Mouse (Mus musculus) MEL-GATA-1-ER (cell line): ENCODE data around the gene Arhgap5.
"Not testable (repeated sequence)": the region's sequence is repeated elsewhere in the genome, so short reads cannot be mapped to it uniquely, and the experiment has no call there.

Experiments used
- DNase-seq: peaks from one replicate; pipeline ENCODE4 v3.0.0-alpha.2; 2012; ENCODE audit warnings: low read depth; ENCODE audit errors: extremely low read depth

Arhgap5 gene

DNA sequence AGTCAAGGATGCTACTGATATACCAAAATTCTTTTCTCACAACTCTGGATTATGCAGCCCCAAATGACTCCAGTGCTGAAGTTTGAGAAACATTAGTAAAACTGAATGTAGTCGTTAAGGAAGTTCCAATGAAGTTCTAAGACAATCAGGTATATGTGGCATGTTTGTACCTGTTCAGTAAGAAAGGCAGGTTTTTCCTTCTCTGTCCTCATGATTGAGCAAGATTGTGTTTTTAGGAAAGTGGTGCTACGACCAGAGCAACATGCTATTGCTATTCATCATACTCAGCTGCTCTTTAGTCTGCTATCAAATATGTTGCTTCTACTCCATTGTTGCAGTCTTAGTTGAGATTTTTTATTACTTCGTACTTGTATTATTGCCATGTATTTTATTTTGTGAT is 26.0 kb downstream of the Arhgap5 start:
- DNase-seq, result no peak

DNA sequence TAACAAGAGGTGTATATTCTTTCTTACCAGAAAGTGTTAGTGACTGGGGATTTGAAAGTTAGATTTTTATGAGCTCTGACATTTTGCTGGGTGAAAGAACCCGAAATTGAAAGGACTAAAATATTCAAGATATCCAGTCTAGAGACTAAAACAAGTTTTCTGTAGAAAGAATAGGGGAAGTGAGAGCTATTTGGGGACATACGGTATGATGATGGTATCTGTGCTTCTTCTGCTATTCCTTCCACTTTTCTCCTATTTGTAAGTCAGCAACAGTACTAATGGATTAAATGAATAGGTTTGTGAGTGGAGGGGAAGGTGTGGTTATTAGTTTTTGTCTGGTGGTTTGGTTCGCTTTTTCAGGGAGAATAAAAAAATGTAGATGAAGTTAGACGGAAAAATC is 37.5 kb downstream of the Arhgap5 start:
- peak; percentile 53 for DNase-seq

DNA sequence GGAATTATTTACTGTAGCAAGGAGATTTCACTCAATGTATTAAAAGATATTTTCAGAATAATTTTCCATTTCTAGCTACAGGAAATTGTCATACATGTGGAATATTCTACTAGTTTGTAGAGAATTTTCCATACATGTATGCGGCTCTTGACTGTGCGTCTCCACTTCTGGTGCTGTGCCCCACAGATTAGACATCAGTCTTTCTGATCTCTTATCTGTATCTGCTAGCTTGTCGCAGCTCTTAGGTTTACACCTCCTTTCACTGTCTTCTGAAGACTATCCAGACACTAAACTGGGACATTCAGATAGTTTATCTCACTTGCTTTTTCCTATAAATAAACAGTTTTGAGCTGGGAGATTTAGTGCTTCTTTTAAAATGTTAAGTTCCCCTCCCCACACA is 40.8 kb downstream of the Arhgap5 start:
- DNase-seq, result no peak

DNA sequence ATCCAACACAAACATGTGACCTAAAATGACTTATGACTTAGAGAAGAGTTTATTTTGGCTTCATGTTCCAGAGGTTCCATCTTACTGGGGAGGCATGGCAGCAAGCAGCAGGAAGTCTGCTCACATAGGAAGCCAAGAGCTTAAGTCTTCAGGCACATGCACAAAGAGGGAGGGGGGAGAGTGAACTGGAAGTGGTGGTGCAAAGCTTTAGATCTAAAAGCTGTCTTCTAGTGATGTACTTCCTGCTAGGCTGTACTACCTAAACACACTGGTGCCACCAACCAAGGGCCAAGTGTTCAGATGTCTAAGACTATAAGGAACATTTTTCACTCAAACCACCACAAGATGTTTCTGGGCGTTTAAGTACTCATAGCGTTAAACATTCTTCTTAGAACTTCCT is 48.3 kb downstream of the Arhgap5 start:
- no peak for DNase-seq

DNA sequence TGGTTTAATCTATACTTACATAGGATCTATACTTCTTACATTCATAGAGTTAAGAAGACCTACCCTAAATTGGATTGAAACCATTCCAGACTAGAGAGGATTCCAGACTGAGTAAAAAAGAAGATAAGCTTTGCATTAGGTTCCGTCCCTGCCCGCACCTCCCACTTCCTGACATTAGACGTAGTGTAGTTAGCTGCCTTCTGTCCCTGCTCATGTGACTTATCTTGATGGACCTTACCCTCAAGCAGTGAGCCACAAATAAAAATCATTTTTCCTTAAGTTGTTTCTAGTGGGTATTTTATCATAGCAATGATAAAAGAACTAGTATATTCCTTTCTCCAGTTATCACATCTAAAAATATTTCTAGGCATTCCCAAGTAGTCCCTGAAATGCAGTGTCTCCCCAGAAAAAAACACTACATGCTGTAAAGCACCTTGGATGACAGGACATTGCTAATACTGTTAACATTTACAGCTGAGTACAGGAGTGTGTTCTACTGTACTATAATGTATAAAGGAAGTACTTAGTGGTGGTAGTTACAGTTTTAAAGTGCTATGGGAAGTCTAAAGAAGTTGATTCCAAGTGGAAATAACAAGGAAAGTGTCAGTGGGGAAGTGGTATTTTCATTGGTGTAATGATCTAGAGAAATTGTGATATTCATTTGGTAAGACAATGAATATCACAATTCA is 51.6 kb downstream of the Arhgap5 start:
- DNase-seq, result no peak

DNA sequence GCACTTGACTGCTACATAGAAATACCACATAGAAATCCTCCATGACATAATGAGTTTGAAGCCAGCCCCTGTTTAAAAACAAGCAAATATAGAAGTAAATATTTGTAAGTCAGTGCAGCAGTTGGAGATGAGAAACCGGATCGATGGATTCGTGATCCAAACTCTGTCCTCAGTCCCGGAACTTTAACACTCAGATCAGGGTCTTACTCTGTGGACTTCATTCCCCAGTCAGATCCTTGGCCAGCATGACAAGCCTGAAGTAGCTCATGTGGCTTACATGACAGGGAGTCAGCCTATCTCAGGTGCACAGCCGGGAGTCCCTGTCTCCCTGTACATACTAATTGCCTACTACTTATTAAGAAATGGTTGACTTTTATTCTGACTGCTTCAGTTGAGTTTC is 61.9 kb downstream of the Arhgap5 start:
- no peak for DNase-seq

DNA sequence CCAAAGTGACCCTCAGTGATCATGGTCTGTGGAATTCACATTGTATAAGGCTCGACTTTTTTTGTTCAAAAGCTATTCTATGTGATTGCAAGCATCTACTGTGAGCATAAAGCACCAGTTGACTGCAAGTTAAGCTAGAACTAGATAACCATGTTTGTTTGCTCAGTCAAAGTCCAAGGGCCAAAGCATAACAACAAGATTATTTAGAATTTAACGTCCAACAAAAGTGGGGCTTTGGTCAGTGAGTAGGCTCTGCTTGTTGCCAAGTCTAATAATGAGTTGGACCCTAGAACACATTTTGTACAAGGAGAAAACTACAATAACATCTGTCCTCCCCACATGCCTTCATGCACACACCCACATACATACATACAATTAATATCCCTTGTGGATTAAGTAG is 69.6 kb downstream of the Arhgap5 start:
- no peak for DNase-seq

DNA sequence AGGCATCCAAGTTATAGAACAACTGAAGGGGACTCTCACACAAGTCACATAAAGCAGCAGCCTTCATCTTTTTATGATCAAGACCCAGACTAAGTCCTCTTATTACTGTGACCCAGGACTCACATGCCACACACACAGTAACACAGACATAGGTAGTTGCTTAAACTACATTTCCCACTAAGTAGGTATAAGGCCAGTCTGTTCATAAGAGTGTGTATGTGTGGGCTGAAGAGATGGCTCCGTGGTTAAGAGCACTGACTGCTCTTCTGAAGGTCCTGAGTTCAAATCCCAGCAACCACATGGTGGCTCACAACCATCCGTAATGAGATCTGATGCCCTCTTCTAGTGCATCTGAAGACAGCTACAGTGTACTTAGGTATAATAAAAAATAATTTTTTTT is 82.7 kb downstream of the Arhgap5 start:
- DNase-seq, result not testable (repeated sequence)

DNA sequence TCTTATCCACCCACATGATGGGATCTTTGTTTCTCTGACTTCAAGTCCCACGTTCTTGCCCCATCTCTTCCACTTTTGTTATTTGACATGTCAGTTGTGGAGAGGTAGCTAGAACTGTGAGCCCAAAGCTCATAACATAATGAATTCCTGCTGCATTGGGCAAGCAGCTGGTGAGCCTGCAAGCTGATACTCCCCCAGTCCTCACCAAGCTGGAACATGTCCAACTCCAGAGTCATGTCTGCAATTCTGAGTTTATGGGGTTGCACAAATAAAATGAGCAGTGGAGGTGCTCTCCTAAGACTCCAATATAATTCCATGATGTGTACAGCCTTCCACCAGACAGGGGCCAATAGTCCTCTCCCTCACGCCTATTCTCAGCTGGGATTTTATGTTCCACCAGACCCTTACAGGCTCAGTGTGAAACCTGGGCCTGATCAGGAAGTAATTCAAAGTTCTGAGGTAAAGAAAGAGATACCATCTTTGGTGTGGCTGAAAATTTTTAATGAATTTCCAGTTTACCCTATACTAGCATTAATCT is 83.8 kb downstream of the Arhgap5 start:
- no peak for DNase-seq

DNA sequence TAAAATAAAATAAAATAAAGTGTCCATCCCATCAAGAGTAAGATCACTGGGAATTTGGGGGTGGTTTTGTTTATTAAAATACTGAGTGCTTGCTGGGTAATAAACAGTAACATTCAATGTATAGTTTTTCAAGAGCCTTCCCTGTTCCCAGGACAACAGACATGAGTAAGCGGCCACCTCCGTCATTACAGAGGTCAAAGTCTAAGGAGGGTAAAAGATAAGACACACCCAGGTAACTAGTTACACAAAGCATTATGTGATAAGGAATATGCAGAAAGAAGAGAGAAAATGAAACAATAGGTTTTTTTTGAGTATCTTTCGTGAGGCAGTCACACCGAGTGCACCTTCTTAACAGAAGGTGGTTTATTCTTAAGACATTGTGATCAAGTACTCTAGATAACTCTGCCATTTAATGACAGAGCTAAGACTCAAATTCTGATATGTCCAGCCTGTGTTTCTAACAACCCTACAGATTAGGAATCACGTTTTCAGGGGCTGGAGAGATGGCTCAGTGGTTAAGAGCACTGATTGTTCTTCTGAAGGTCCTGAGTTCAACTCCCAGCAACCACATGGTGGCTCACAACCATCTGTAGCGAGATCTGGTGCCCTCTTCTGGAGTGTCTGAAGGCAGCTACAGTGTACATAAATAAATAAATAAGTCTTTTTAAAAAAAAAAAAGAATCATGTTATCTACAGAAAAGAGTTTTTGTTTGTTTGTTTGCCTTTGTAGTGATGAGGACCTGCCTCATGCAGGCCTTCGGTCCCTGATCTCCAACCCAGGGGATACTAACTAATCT is 91.8 kb downstream of the Arhgap5 start:
- DNase-seq, result no peak

DNA sequence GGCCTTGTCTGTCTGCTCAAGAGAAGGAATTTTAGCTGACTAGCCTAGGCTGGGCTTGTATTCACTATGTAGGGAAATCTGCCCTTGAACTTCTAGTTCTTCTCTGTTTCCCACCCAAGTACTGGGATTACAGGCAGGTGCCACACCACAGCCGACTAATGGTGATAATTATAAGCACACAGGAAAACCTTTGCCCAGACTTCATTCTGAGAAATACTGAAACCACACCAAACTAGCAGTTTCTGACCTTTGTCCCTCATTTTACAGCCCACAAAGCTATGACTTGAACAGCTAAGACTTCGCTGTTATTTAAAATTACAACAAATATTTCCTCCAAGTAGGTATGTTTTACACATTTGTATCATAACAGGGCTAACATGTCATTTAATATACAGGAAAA is 98.7 kb downstream of the Arhgap5 start:
- no peak for DNase-seq

DNA sequence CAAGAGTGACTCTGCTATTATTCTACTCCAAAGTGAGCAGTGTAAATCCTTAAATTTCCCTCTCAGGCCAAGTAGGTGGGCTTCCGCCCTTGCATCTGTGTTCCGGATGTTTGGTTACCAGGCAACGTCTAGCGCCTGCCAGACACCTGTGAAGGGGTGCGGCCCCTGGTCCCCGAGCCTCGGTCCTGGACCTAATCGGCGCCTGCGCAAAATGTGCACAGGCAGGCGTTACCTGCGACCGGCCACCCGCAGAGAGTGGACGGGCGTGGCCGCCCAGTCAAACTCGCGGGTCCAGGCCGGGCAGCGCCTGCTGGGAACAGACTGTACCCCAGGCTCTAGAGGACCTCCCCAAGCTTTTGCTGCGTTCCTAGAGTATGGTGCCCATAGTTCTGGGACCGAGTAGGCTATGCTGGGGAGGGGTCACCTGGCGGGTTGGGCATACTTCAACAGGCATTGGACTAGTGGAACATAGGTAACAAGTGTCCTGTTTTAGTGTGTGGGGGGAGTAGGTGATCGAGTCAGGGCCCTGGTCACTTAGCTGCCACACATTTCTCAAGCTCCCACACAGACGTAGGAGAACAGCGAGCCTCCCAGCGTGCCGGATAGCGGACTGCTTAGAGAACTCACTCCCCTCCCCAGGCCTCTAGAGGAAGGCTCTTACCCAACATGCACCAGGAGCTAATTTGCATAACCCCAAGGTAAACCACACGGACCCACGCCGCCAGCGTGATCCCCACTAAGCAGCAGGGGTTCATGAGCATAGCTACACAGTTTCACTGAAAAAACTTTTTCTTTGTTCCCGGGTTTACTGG is 99.3 kb downstream of the Arhgap5 start:
- DNase-seq, result peak; percentile 86

DNA sequence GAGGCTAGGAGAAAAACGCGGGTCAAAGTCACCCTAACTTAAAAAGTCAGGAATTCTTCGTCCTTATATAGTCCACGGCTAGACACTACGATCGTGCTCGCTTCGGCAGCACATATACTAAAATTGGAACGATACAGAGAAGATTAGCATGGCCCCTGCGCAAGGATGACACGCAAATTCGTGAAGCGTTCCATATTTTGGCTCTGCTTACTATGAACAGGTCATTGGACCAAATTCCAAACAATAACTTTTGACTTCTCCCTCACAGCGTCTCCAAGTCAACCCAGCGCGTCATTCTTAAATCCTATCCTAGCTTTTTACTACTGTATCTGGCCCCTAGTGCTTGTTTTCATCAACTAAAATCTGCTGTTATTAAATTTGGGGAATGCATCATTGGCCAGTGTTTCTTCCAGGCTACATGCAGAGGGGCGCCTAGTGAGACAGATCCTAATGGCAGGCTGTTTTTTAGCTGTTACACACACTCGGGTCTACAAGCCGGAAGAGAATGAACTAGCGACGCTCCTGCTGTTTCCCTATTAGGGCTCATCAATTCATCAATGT is 100.0 kb downstream of the Arhgap5 start:
- peak; percentile 77 for DNase-seq

DNA sequence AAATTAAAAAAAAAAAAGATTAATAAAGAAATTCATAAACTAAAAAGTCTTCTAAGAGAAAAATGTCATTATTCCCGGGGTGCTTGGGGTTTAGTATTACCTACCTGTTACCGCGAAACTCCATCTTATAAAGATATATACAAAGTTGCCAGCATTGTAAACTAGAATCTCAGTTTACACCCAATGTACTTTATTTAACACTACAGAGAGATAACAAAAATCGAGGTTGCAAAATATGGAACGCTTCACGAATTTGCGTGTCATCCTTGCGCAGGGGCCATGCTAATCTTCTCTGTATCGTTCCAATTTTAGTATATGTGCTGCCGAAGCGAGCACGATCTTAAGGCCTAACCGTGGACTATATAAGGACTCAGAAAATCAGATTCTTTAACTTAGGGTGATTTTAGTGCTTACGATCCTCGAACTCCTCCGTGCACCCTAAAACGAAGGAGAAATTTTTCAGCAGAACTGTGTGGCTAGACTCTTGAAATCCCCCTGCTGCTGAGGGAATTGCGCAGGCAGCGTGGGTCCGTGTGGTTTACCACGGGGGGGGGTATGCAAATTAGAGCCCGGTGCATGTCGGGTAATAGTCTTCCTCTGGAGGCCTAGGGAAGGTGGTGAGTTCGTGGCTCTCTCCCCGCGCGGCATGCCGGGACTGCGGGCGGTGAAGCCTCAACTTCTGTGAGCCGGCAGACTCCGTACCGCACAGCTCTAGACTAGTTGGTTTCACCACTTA is 100.7 kb downstream of the Arhgap5 start:
- DNase-seq, result peak; percentile 83

DNA sequence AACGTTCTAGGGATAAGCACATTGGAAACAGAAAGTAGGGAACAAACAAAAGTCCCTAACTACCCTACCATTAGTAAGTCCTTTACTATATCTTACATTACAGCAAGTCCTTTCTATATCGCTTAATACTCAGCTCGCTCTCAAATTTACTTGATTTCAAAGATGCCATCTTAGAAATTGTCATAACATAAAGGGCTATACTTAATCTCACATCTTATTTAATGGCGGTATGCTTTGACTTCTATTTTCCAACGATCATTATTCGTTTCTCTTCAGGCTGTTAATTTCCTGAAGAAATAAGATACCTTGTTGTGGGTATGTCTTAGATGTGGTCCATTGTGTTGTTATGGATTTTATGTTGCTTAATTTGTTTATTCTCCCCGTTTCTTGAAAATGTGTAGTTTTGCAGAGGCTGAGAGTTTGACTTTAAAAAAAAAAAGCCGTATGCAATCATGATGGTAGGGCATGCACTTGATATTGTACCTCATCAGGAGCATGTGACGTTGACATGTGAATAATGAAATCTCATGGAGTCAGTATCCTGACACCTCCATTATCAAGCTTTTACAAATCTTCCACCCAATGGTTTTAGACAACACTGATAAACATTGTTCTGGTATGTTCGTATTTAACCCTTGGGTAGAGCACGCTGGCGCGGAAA is 101.3 kb downstream of the Arhgap5 start:
- no peak for DNase-seq

DNA sequence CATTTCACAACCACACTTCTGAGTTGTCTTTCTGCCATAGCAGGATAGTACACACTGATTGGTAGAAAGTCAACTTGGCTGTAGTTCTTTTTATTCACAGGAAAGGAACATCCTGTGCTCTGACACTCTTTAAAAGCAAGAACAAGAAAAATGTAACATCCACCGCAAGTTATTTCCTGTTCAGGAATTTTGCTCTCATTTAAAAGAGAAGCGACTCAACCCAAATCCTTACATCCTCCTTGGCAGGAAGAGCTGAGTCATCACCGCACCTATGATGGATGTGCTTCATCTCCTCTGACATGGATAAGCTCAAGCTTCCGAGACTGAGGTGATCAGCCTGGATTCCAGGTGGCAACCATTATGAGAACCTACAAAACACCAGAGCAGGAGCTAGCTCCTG is 103.6 kb downstream of the Arhgap5 start:
- no peak for DNase-seq

DNA sequence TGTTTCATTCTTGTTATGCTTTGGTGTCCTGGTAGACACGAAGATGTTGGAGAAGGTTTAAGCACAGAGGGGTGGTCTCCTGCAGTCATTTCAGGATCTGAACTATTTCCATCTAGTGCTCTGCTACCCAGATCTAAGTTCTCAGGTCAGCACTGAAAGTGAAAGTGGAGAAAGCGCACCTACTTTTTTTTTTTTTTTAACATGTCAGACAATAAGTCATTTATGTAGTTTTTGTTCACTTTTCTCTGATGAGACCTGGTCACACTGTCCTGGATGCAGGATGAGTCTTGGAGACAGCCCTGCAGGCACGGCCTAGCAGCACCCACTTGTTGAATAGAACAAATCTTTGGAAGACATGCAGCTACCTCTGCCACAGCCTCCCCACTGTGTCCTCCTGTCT is 111.9 kb downstream of the Arhgap5 start:
- DNase-seq, result no peak

DNA sequence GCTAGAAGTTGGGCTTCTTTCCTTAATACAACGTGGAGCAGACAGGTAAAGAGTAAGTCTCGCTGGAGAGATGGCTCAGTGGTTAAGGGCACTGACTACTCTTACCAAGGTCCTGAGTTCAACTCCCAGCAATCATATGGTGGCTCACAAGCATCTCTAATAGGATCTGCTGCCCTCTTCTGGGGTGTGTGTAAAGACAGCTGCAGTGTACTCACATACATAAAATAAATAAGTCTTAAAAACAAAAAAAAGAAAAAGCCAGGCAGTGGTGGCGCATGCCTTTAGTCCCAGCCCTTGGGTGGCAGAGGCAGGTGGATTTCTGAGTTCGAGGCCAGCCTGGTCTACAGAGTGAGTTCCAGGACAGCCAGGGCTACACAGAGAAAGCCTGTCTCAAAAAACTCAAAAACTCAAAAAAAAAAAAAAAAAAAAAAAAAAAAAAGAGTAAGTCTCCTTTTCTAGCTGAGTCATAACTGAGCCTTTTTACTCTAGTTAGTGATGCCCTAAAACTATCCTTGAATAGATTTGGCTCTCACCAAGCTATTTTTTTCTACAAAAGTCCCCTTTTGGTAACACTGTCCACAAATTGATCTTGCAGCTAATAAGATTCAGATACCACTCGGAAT is 114.8 kb downstream of the Arhgap5 start:
- DNase-seq, result no peak

DNA sequence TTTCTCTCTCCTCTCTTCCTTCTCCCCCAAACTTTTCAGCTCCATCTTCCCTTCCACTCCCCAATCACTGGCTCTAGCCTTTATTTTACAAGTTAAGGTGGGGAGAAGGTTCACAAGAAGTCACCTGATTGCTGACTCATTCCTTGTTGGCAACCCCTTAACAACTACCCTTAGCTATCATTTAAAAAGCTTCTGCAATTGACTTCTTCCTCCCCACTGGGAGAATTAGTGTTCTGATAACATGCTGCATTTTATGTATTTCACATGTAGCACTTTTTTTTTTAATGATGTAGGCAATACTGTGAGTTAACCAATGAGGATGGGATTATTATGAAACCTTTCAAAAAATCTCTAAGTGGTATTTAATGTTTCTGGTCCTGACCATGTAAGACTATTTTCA is 115.9 kb downstream of the Arhgap5 start:
- peak; percentile 46 for DNase-seq
